Mouse (Mus musculus) neutrophil, adult 5-6 weeks (primary cell): ENCODE results near the gene Vmn2r50. TPM values are rescaled to one million over a fixed set of nuclear protein-coding genes. Genes with fewer than 3 reads are reported as not detected.
"Not testable (repeated sequence)": the region's sequence is repeated elsewhere in the genome, so short reads cannot be mapped to it uniquely, and the experiment has no call there.

Experiments used
- ATAC-seq: fragments of 151-379, 151-347 bp; 2 replicates; pipeline ENCODE4 v1.8.0; 2017; ENCODE audit warnings: mild to moderate bottlenecking, moderate TSS enrichment; ENCODE audit not compliant: insufficient number of reproducible peaks, poor library complexity, low FRiP score, severe bottlenecking; ENCODE audit errors: extremely low read depth
- total RNA-seq: library from RNA; stranded (forward); fragments of 200-1000 nt; gene quantifications from 2 replicates; pipeline ENCODE4 v1.2.3, GENCODE M21; 2017

The Vmn2r50 gene
- not detected in 2 replicates for total RNA-seq

DNA sequence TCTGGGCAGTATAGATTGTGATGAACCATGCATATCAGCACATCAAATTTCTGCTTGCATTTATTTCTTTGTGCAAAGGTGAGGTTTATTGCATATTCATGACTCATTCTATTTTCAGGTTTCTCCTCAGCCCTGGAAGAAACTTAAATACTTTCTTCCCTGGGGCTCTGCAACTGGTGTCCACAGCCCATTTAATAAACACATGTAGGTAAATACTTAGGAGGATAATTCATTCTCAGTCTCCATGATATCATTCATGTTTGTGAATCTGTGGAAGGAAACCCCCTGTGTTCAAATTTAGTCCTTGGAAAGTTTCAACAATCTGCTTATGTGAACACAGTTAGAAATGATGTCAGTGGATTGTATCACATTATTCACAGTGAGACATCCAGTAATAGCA is at the start of gene Vmn2r50:
Vmn2r50 (minus strand) TSS at position 101 of the 400 bp plus-strand sequence.
- ATAC-seq: not testable (repeated sequence)

- ATAC-seq: not testable (repeated sequence)
Observed at GRCm38 (mm10) chr7:9992157-9992556, 60.9 kb downstream of the Vmn2r50 start, which contains the start of gene Vmn2r49. TSS of gene Vmn2r49 (minus strand) at chr7:9992257.

Other genes starting within 250 kb of the Vmn2r50 start
- not detected in 2 replicates for gene Vmn2r47, start 212.0 kb downstream of the Vmn2r50 start, total RNA-seq
- not detected in 2 replicates for gene Vmn2r48, start 99.7 kb downstream of the Vmn2r50 start, total RNA-seq
- gene Vmn2r49, start 61.0 kb downstream of the Vmn2r50 start, total RNA-seq: 0.23 TPM in 1 of 2 replicates, not detected in the other
- not detected in 2 replicates for gene Vmn2r51, start 52.4 kb upstream of the Vmn2r50 start, total RNA-seq
- not detected in 2 replicates for gene Vmn2r52, start 123.3 kb upstream of the Vmn2r50 start, total RNA-seq
- 0.25 TPM in 1 of 2 replicates, not detected in the other for gene Vmn1r66, start 224.7 kb upstream of the Vmn2r50 start, total RNA-seq